Mouse (Mus musculus) ovary, postnatal 14 days (tissue): Measurements from ENCODE around the gene Synrg.
A peak's percentile ranks its signal among the peaks of the same experiment; 100 is the strongest.

Source experiments
- DNase-seq: peaks from one replicate; pipeline ENCODE4 v3.0.0; 2022; ENCODE audit warnings: low spot score

Synrg gene

GRCm38 (mm10) chr11:84042808-84043762 is 78.9 kb downstream of the Synrg start:
- no peak for DNase-seq

- no peak for DNase-seq
Observed at GRCm38 (mm10) chr11:84044988-84045387, 80.8 kb downstream of the Synrg start.

- DNase-seq: no peak
Observed at GRCm38 (mm10) chr11:84047270-84047669, 83.0 kb downstream of the Synrg start.

GRCm38 (mm10) chr11:84048411-84048810 is 84.2 kb downstream of the Synrg start:
- no peak for DNase-seq

GRCm38 (mm10) chr11:84053055-84053454 is 88.8 kb downstream of the Synrg start:
- DNase-seq: no peak

GRCm38 (mm10) chr11:84053524-84054163 is 89.4 kb downstream of the Synrg start:
- no peak for DNase-seq

GRCm38 (mm10) chr11:84057418-84057817 is 93.2 kb downstream of the Synrg start:
- DNase-seq: no peak

- no peak for DNase-seq
Observed at GRCm38 (mm10) chr11:84059784-84060183, 95.6 kb downstream of the Synrg start.

- DNase-seq: no peak
Observed at GRCm38 (mm10) chr11:84060635-84061034, 96.4 kb downstream of the Synrg start.

GRCm38 (mm10) chr11:84061881-84062280 is 97.7 kb downstream of the Synrg start:
- no peak for DNase-seq

GRCm38 (mm10) chr11:84062805-84063204 is 98.6 kb downstream of the Synrg start:
- DNase-seq: no peak

GRCm38 (mm10) chr11:84063631-84064209 is 99.5 kb downstream of the Synrg start:
- no peak for DNase-seq

GRCm38 (mm10) chr11:84066071-84066481 is 101.8 kb downstream of the Synrg start:
- DNase-seq: no peak

GRCm38 (mm10) chr11:84066927-84067645 is 102.9 kb downstream of the Synrg start:
- DNase-seq: no peak

GRCm38 (mm10) chr11:84067720-84068190 is 103.5 kb downstream of the Synrg start:
- DNase-seq: no peak

- DNase-seq: peak; percentile 22
Observed at GRCm38 (mm10) chr11:84068191-84069033, 104.2 kb downstream of the Synrg start.

- no peak for DNase-seq
Observed at GRCm38 (mm10) chr11:84069034-84069370, 104.8 kb downstream of the Synrg start, which contains the start of gene Dusp14. Dusp14 (minus strand) TSS chr11:84069261.

- no peak for DNase-seq
Observed at GRCm38 (mm10) chr11:84072904-84073651, 108.8 kb downstream of the Synrg start.

- no peak for DNase-seq
Observed at GRCm38 (mm10) chr11:84073816-84074764, 109.9 kb downstream of the Synrg start.
